Comparison of ENCODE assay signal across 8 mouse cellular contexts in genomic region chr8:81013811-81014530, GRCm38 (mm10). TPM values are rescaled to one million over a fixed set of nuclear protein-coding genes. Genes with fewer than 3 reads are reported as not detected.
DNase-seq lines count a peak whose midpoint lies in the region; ATAC-seq and TF ChIP-seq lines count a peak whose summit lies in the region.

No protein-coding gene starts in this region.

- intact Hi-C loops in gastrocnemius, postnatal 14 days (cut with DNase I; ENCODE audit: low total_unique reads), result no loop called here

- H3K36me3 ChIP-seq in CH12.LX (replicated peaks in 1 of 2; ENCODE audit: control insufficient read depth in 1 of 2, insufficient read depth in 1 of 2, low read length in 1 of 2), result peaks cover 0 to 21% of the 10 kb centered on the region in 2 experiments
- peaks cover 7% of the 10 kb centered on the region; the same call in 1 of the 2 replicates for H3K36me3 ChIP-seq in embryonic facial prominence, embryonic 13.5 days
- peaks cover 21% of the 10 kb centered on the region for H3K36me3 ChIP-seq in hindbrain, embryonic 14.5 days (replicated peaks; ENCODE audit: control insufficient read depth, insufficient read depth)
- no peaks in the 10 kb centered on the region; the same call in 1 of the 2 replicates for H3K36me3 ChIP-seq in liver, embryonic 16.5 days (ENCODE audit: control insufficient read depth, insufficient read depth)
- peaks cover 3% of the 10 kb centered on the region; the same call in 1 of the 2 replicates for H3K36me3 ChIP-seq in neural tube, embryonic 15.5 days

- H3K4me3 ChIP-seq in CH12.LX (replicated peaks in 1 of 3; ENCODE audit: low read depth in 2 of 3, low read length in 2 of 3, poor library complexity in 1 of 3), result peak overlapping the region; percentile 89 to 96 (median 91)
- peak overlapping the region; percentile 96 for H3K4me3 ChIP-seq in embryonic facial prominence, embryonic 13.5 days
- peak overlapping the region; percentile 98 for H3K4me3 ChIP-seq in hindbrain, embryonic 14.5 days (replicated peaks; ENCODE audit: low read length)
- H3K4me3 ChIP-seq in liver, embryonic 16.5 days (ENCODE audit: low read depth, low read length), result peak overlapping the region; percentile 97
- H3K4me3 ChIP-seq in neural tube, embryonic 15.5 days (replicated peaks), result peak overlapping the region; percentile 76

- peak; percentile 16 for DNase-seq in gastrocnemius, adult 18-20 months (ENCODE audit: low spot score)
- DNase-seq in gastrocnemius, postnatal 14 days, result no peak
- no peak for DNase-seq in CH12.LX (ENCODE audit: extremely low read depth)
- DNase-seq in hindbrain, embryonic 14.5 days (ENCODE audit: low spot score), result no peak

- peak overlapping the region; percentile 68 for H3K4me2 ChIP-seq in CH12.LX (ENCODE audit: insufficient read depth, low read depth, poor library complexity, severe bottlenecking)
- peak overlapping the region; percentile 99 for H3K4me2 ChIP-seq in embryonic facial prominence, embryonic 13.5 days
- peak overlapping the region; percentile 97 for H3K4me2 ChIP-seq in hindbrain, embryonic 14.5 days (replicated peaks)
- H3K4me2 ChIP-seq in liver, embryonic 16.5 days (ENCODE audit: low read depth, low read length), result peak overlapping the region; percentile 90
- H3K4me2 ChIP-seq in neural tube, embryonic 15.5 days, result peak overlapping the region; percentile 98

- TF ChIP-seq RAD21 in CH12.LX (IDR thresholded peaks at IDR 0.05; ENCODE audit: low read depth, low read length), result no peak

- TF ChIP-seq EP300 in CH12.LX (IDR thresholded peaks at IDR 0.05; ENCODE audit: low read length), result no peak

- 0 out of 2 replicates have a peak, but pooled peaks have one; percentile 0 for ATAC-seq in embryonic facial prominence, embryonic 13.5 days (ENCODE audit: insufficient number of reproducible peaks, insufficient read depth, low FRiP score, low TSS enrichment, low read depth)
- no peak for ATAC-seq in hindbrain, embryonic 14.5 days (ENCODE audit: low FRiP score)
- ATAC-seq in liver, embryonic 16.5 days (ENCODE audit: low read depth), result no peak
- ATAC-seq in neural tube, embryonic 15.5 days (ENCODE audit: low FRiP score), result peak; percentile 8
- no peak for ATAC-seq in activated CD4-positive, CD25-positive, alpha-beta regulatory T cell, adult 4 months

- in situ Hi-C loops in CH12.LX (cut with MboI; ENCODE audit: low pct_ligation_motif_present, low pct_unique_long_range_greater_than_20kb, low sequenced_read_pairs), result no loop called here

- H3K27ac ChIP-seq in CH12.LX (ENCODE audit: insufficient read depth, low read depth), result peak overlapping the region; percentile 31
- peak overlapping the region; percentile 79; the same call in 1 of the 2 replicates for H3K27ac ChIP-seq in embryonic facial prominence, embryonic 13.5 days
- peak overlapping the region; percentile 74 for H3K27ac ChIP-seq in hindbrain, embryonic 14.5 days
- peak overlapping the region; percentile 90 for H3K27ac ChIP-seq in liver, embryonic 16.5 days (ENCODE audit: low read length)
- peak overlapping the region; percentile 77 for H3K27ac ChIP-seq in neural tube, embryonic 15.5 days (replicated peaks)

- peaks cover 2 to 24% of the 10 kb centered on the region in 2 experiments; a peak in 2 of 4 replicates for H3K4me1 ChIP-seq in CH12.LX (ENCODE audit: control insufficient read depth in 1 of 2, insufficient read depth in 2 of 2)
- peaks cover 20% of the 10 kb centered on the region for H3K4me1 ChIP-seq in embryonic facial prominence, embryonic 13.5 days
- peaks cover 35% of the 10 kb centered on the region for H3K4me1 ChIP-seq in hindbrain, embryonic 14.5 days (replicated peaks; ENCODE audit: control insufficient read depth, insufficient read depth, low read length)
- H3K4me1 ChIP-seq in liver, embryonic 16.5 days (ENCODE audit: control insufficient read depth, low read depth, low read length), result peaks cover 25% of the 10 kb centered on the region
- H3K4me1 ChIP-seq in neural tube, embryonic 15.5 days, result peaks cover 41% of the 10 kb centered on the region

- TF ChIP-seq POLR2A in CH12.LX (IDR thresholded peaks at IDR 0.05; ENCODE audit: low read depth, low read length), result no peak

- peak overlapping the region; percentile 86 for H3K9ac ChIP-seq in CH12.LX (ENCODE audit: insufficient read depth, low read depth)
- H3K9ac ChIP-seq in embryonic facial prominence, embryonic 13.5 days, result peak overlapping the region; percentile 93
- peak overlapping the region; percentile 81 for H3K9ac ChIP-seq in hindbrain, embryonic 14.5 days
- H3K9ac ChIP-seq in liver, embryonic 16.5 days (ENCODE audit: low read depth, low read length), result peak overlapping the region; percentile 96
- H3K9ac ChIP-seq in neural tube, embryonic 15.5 days (replicated peaks), result peak overlapping the region; percentile 79

- WGBS in embryonic facial prominence, embryonic 13.5 days, result 2% methylated on average over 45 of the region's 45 CpGs
- WGBS in hindbrain, embryonic 14.5 days, result 5% methylated on average over 45 of the region's 45 CpGs
- WGBS in liver, embryonic 16.5 days (ENCODE audit: insufficient replicate concordance), result under 1% methylated on average over 45 of the region's 45 CpGs
- WGBS in neural tube, embryonic 15.5 days, result 4% methylated on average over 45 of the region's 45 CpGs

- no peak for TF ChIP-seq CTCF in CH12.LX (conservative IDR thresholded peaks at IDR 0.05 in 1 of 2, IDR thresholded peaks at IDR 0.05 in 1 of 2; ENCODE audit: low read depth in 2 of 2, low read length in 2 of 2)

- no peaks in the 10 kb centered on the region for H3K27me3 ChIP-seq in CH12.LX (replicated peaks)
- H3K27me3 ChIP-seq in embryonic facial prominence, embryonic 13.5 days, result no peaks in the 10 kb centered on the region
- H3K27me3 ChIP-seq in hindbrain, embryonic 14.5 days (ENCODE audit: control insufficient read depth, insufficient read depth, low read length), result no peaks in the 10 kb centered on the region
- no peaks in the 10 kb centered on the region for H3K27me3 ChIP-seq in liver, embryonic 16.5 days (ENCODE audit: control insufficient read depth, insufficient read depth, low read depth, low read length)
- H3K27me3 ChIP-seq in neural tube, embryonic 15.5 days (replicated peaks), result no peaks in the 10 kb centered on the region

- no peaks in the 10 kb centered on the region for H3K9me3 ChIP-seq in CH12.LX (replicated peaks; ENCODE audit: low read length)
- H3K9me3 ChIP-seq in embryonic facial prominence, embryonic 13.5 days, result no peaks in the 10 kb centered on the region
- no peaks in the 10 kb centered on the region for H3K9me3 ChIP-seq in hindbrain, embryonic 14.5 days (ENCODE audit: control insufficient read depth, low read length)
- peaks cover 4% of the 10 kb centered on the region; the same call in 1 of the 2 replicates for H3K9me3 ChIP-seq in liver, embryonic 16.5 days (replicated peaks; ENCODE audit: control insufficient read depth, low read length)
- no peaks in the 10 kb centered on the region for H3K9me3 ChIP-seq in neural tube, embryonic 15.5 days (replicated peaks)

- H3K79me2 ChIP-seq in CH12.LX (replicated peaks; ENCODE audit: control insufficient read depth, extremely low read depth, insufficient read depth, poor library complexity, severe bottlenecking), result peaks cover 50% of the 10 kb centered on the region

- dilution Hi-C loops in CH12.LX (cut with MboI; ENCODE audit: extremely low pct_ligation_motif_present, extremely low pct_unique_long_range_greater_than_20kb, low sequenced_read_pairs), result no loop called here

TF ChIP-seq in CH12.LX, 34 proteins besides CTCF, POLR2A, EP300 and RAD21:
- TF ChIP-seq UBTF (IDR thresholded peaks at IDR 0.05; ENCODE audit: low read depth, low read length) (0 out of 2 replicates have a peak, but pooled peaks have one; percentile 2), SMC3 (IDR thresholded peaks at IDR 0.05; ENCODE audit: low read depth, low read length) (no peak), JUND (conservative IDR thresholded peaks at IDR 0.05; ENCODE audit: low read depth, low read length) (no peak), IRF4 (IDR thresholded peaks at IDR 0.05; ENCODE audit: low read depth, low read length) (no peak), MXI1 (IDR thresholded peaks at IDR 0.05; ENCODE audit: low read depth, low read length) (peak; percentile 12), HCFC1 (IDR thresholded peaks at IDR 0.05; ENCODE audit: low read depth, low read length) (no peak)

RNA-seq across cellular contexts. Expression of gene Usp38, which starts 0.8 kb away (rescaled TPM):
- total RNA-seq in gastrocnemius, adult 18-20 months (2021), result 10 to 100 TPM; 21.3 to 22.8 TPM
- total RNA-seq in gastrocnemius, postnatal 14 days (2021), result 10 to 100 TPM; 16.4 to 16.8 TPM
- total RNA-seq in CH12.LX (2012; rRNA removed) (20.4 and 24.4 TPM in 2 replicates), CH12.LX (2014; rRNA removed) (30.6 and 32.2 TPM in 2 replicates)
- polyA plus RNA-seq in CH12.LX (2012; ENCODE audit: insufficient read length, low read depth), result 15.7 and 19.3 TPM in 2 replicates
- polyA plus RNA-seq in embryonic facial prominence, embryonic 13.5 days (2015; fragmentation: Nextera tagmentation; extraction: Ambion mirVana), result 18.2 and 18.3 TPM in 2 replicates
- polyA plus RNA-seq in hindbrain, embryonic 14.5 days (2014; fragmentation: Nextera tagmentation; extraction: Ambion mirVana), result 24.7 and 27.5 TPM in 2 replicates
- 8.5 and 8.8 TPM in 2 replicates for polyA plus RNA-seq in liver, embryonic 16.5 days (2015; fragmentation: Nextera tagmentation; extraction: Ambion mirVana)
- 17.0 TPM in 2 replicates for polyA plus RNA-seq in neural tube, embryonic 15.5 days (2015; fragmentation: Nextera tagmentation; extraction: Ambion mirVana)
- polyA plus RNA-seq in activated CD4-positive, CD25-positive, alpha-beta regulatory T cell, adult 4 months (2017; shearing (Covaris generic)), result 10 to 100 TPM; 25.6 to 27.6 TPM

Comparison
In these comparisons a context has a peak if more than half of its experiments do, and no peak if none do; other contexts are left out.
1. H3K27ac ChIP-seq: peak in every context shown above with its lines; median percentile 90 in liver, embryonic 16.5 days; 79 in embryonic facial prominence, embryonic 13.5 days; 77 in neural tube, embryonic 15.5 days; 74 in hindbrain, embryonic 14.5 days; 31 in CH12.LX.
2. ATAC-seq: peak in embryonic facial prominence, embryonic 13.5 days (single experiment) and neural tube, embryonic 15.5 days (single experiment); none in hindbrain, embryonic 14.5 days (single experiment), liver, embryonic 16.5 days (single experiment) and activated CD4-positive, CD25-positive, alpha-beta regulatory T cell, adult 4 months (single experiment).
3. Peak in every context shown above with its lines, with median percentiles within 50 percentile points of each other: H3K4me2 ChIP-seq, H3K4me3 ChIP-seq and H3K9ac ChIP-seq.